Mouse (Mus musculus) thymus, postnatal 0 days (tissue): ENCODE data around the gene Akap8l. TPM values are rescaled to one million over a fixed set of nuclear protein-coding genes. Genes with fewer than 3 reads are reported as not detected.

Experiments
- DNase-seq: peaks from one replicate; pipeline ENCODE4 v3.0.0-alpha.2; 2015; ENCODE audit warnings: low spot score
- polyA plus RNA-seq: library from polyadenylated mRNA; unstranded; fragments of >200 nt; fragmentation: Nextera tagmentation; extraction: Ambion mirVana; gene quantifications from 2 replicates; pipeline ENCODE4 v1.2.1, GENCODE M21; 2015

The Akap8l gene
- polyA plus RNA-seq, 1 experiment from 2014 or later = 66.4 TPM

GRCm38 (mm10) chr17:32358192-32358942 is 8.0 kb upstream of the Akap8l start:
- DNase-seq = no peak

- no peak for DNase-seq
Observed at GRCm38 (mm10) chr17:32356766-32357760, 6.7 kb upstream of the Akap8l start.

GRCm38 (mm10) chr17:32356281-32356680 is 5.9 kb upstream of the Akap8l start:
- DNase-seq = no peak

GRCm38 (mm10) chr17:32355031-32355430 is 4.6 kb upstream of the Akap8l start:
- no peak for DNase-seq

GRCm38 (mm10) chr17:32354211-32354610 is 3.8 kb upstream of the Akap8l start:
- DNase-seq = no peak

GRCm38 (mm10) chr17:32353696-32354095 is 3.3 kb upstream of the Akap8l start:
- DNase-seq = no peak

GRCm38 (mm10) chr17:32351726-32352125 is 1.3 kb upstream of the Akap8l start:
- DNase-seq = no peak

GRCm38 (mm10) chr17:32351269-32351668 is 862 bp upstream of the Akap8l start:
- DNase-seq = no peak

- DNase-seq = peak; percentile 46
Observed at GRCm38 (mm10) chr17:32349851-32350381, 491 bp downstream of the Akap8l start.

- peak; percentile 69 for DNase-seq
Observed at GRCm38 (mm10) chr17:32349037-32349732, 1.2 kb downstream of the Akap8l start.

GRCm38 (mm10) chr17:32348406-32348805 is 2.0 kb downstream of the Akap8l start:
- DNase-seq = no peak

- peak; percentile 9 for DNase-seq
Observed at GRCm38 (mm10) chr17:32341102-32341501, 9.3 kb downstream of the Akap8l start.

- DNase-seq = no peak
Observed at GRCm38 (mm10) chr17:32340110-32340509, 10.3 kb downstream of the Akap8l start.

GRCm38 (mm10) chr17:32335869-32336268 is 14.5 kb downstream of the Akap8l start:
- no peak for DNase-seq

GRCm38 (mm10) chr17:32334921-32335320 is 15.5 kb downstream of the Akap8l start:
- no peak for DNase-seq

GRCm38 (mm10) chr17:32333675-32334303 is 16.6 kb downstream of the Akap8l start:
- no peak for DNase-seq

GRCm38 (mm10) chr17:32327501-32327900 is 22.9 kb downstream of the Akap8l start:
- DNase-seq = no peak

GRCm38 (mm10) chr17:32322809-32323208 is 27.6 kb downstream of the Akap8l start:
- no peak for DNase-seq

GRCm38 (mm10) chr17:32321836-32322235 is 28.6 kb downstream of the Akap8l start:
- DNase-seq = no peak

GRCm38 (mm10) chr17:32321390-32321734 is 29.0 kb downstream of the Akap8l start:
- DNase-seq = peak; percentile 89
